Mouse (Mus musculus): ENCODE measurements around the gene Vmp1. TPM values are rescaled to one million over a fixed set of nuclear protein-coding genes. Genes with fewer than 3 reads are reported as not detected.

Gene Vmp1
- polyA plus RNA-seq, 1 experiment: 157 TPM

GRCm38 (mm10) chr11:86545556-86545955, 138.1 kb downstream of the Vmp1 start:
- peaks cover 23% of the 10 kb centered on the region for H3K36me3 ChIP-seq (ENCODE audit: control insufficient read depth, insufficient read depth)
- H3K4me3 ChIP-seq (ENCODE audit: insufficient read depth, poor library complexity, severe bottlenecking): peak overlapping the region; percentile 97
- peak overlapping the region; percentile 76 for H3ac ChIP-seq (ENCODE audit: control insufficient read depth, insufficient read length, low read depth)
- no peaks in the 10 kb centered on the region for H3K27me3 ChIP-seq (ENCODE audit: control insufficient read depth, insufficient read depth, insufficient read length)
- TF ChIP-seq USF1 (IDR thresholded peaks at IDR 0.05; ENCODE audit: low read depth) (no peak), MYOG (IDR thresholded peaks at IDR 0.05; ENCODE audit: control insufficient read depth, extremely low read depth, insufficient read length) (no peak), CTCF (IDR thresholded peaks at IDR 0.05; ENCODE audit: control insufficient read depth, insufficient read depth, insufficient read length) (no peak), FOSL1 (IDR thresholded peaks at IDR 0.05; ENCODE audit: insufficient read depth, low read length, poor library complexity, severe bottlenecking) (no peak), MAX (IDR thresholded peaks at IDR 0.05) (no peak), MYOD1 (IDR thresholded peaks at IDR 0.05; ENCODE audit: control insufficient read depth, insufficient read length, low read depth) (no peak), CEBPB (IDR thresholded peaks at IDR 0.05; ENCODE audit: low read depth) (no peak)
- peaks cover 55% of the 10 kb centered on the region for H3K79me2 ChIP-seq (ENCODE audit: control insufficient read depth, insufficient read depth)
- H3K79me3 ChIP-seq (ENCODE audit: low read depth): peaks cover 41% of the 10 kb centered on the region

- Histone ChIP-seq H3K27me3 (ENCODE audit: control insufficient read depth, insufficient read depth, insufficient read length) (no peaks in the 10 kb centered on the region), H3K36me3 (ENCODE audit: control insufficient read depth, insufficient read depth) (peaks cover 19% of the 10 kb centered on the region), H3K79me3 (ENCODE audit: low read depth) (peaks cover 49% of the 10 kb centered on the region), H3K79me2 (ENCODE audit: control insufficient read depth, insufficient read depth) (peaks cover 63% of the 10 kb centered on the region), H3K4me3 (ENCODE audit: insufficient read depth, poor library complexity, severe bottlenecking) (peak within 1 kb of the TSS; percentile 97), H3ac (ENCODE audit: control insufficient read depth, insufficient read length, low read depth) (peak within 1 kb of the TSS; percentile 82)
- TF ChIP-seq MYOG (IDR thresholded peaks at IDR 0.05; ENCODE audit: control insufficient read depth, extremely low read depth, insufficient read length): no peak
- TF ChIP-seq CEBPB (IDR thresholded peaks at IDR 0.05; ENCODE audit: low read depth): no peak
- TF ChIP-seq CTCF (IDR thresholded peaks at IDR 0.05; ENCODE audit: control insufficient read depth, insufficient read depth, insufficient read length): no peak
- no peak for TF ChIP-seq USF1 (IDR thresholded peaks at IDR 0.05; ENCODE audit: low read depth)
Measured at GRCm38 (mm10) chr11:86544639-86545299, 138.9 kb downstream of the Vmp1 start, which contains the start of the genes Rps6kb1 and Tubd1. Gene Rps6kb1 (minus strand): TSS chr11:86544805. Gene Tubd1 (plus strand): TSS chr11:86544991.

GRCm38 (mm10) chr11:86543960-86544638, 139.5 kb downstream of the Vmp1 start:
- Histone ChIP-seq H3K27me3 (ENCODE audit: control insufficient read depth, insufficient read depth, insufficient read length) (no peaks in the 10 kb centered on the region), H3K79me3 (ENCODE audit: low read depth) (peaks cover 55% of the 10 kb centered on the region), H3K79me2 (ENCODE audit: control insufficient read depth, insufficient read depth) (peaks cover 70% of the 10 kb centered on the region), H3ac (ENCODE audit: control insufficient read depth, insufficient read length, low read depth) (peak overlapping the region; percentile 82), H3K4me3 (ENCODE audit: insufficient read depth, poor library complexity, severe bottlenecking) (peak overlapping the region; percentile 97), H3K36me3 (ENCODE audit: control insufficient read depth, insufficient read depth) (peaks cover 16% of the 10 kb centered on the region)
- no peak for TF ChIP-seq MYOG (IDR thresholded peaks at IDR 0.05; ENCODE audit: control insufficient read depth, extremely low read depth, insufficient read length)
- no peak for TF ChIP-seq MAX (IDR thresholded peaks at IDR 0.05)
- TF ChIP-seq USF1 (IDR thresholded peaks at IDR 0.05; ENCODE audit: low read depth): no peak
- TF ChIP-seq FOSL1 (IDR thresholded peaks at IDR 0.05; ENCODE audit: insufficient read depth, low read length, poor library complexity, severe bottlenecking): no peak
- TF ChIP-seq CTCF (IDR thresholded peaks at IDR 0.05; ENCODE audit: control insufficient read depth, insufficient read depth, insufficient read length): no peak
- no peak for TF ChIP-seq MYOD1 (IDR thresholded peaks at IDR 0.05; ENCODE audit: control insufficient read depth, insufficient read length, low read depth)
- no peak for TF ChIP-seq CEBPB (IDR thresholded peaks at IDR 0.05; ENCODE audit: low read depth)

GRCm38 (mm10) chr11:86542851-86543250, 140.8 kb downstream of the Vmp1 start:
- H3K79me2 ChIP-seq (ENCODE audit: control insufficient read depth, insufficient read depth): peaks cover 82% of the 10 kb centered on the region
- H3ac ChIP-seq (ENCODE audit: control insufficient read depth, insufficient read length, low read depth): no peak overlapping the region
- no peak for TF ChIP-seq CEBPB (IDR thresholded peaks at IDR 0.05; ENCODE audit: low read depth)
- no peak for TF ChIP-seq MYOG (IDR thresholded peaks at IDR 0.05; ENCODE audit: control insufficient read depth, extremely low read depth, insufficient read length)
- no peak overlapping the region for H3K4me3 ChIP-seq (ENCODE audit: insufficient read depth, poor library complexity, severe bottlenecking)
- no peaks in the 10 kb centered on the region for H3K27me3 ChIP-seq (ENCODE audit: control insufficient read depth, insufficient read depth, insufficient read length)
- H3K36me3 ChIP-seq (ENCODE audit: control insufficient read depth, insufficient read depth): peaks cover 17% of the 10 kb centered on the region
- peaks cover 65% of the 10 kb centered on the region for H3K79me3 ChIP-seq (ENCODE audit: low read depth)

GRCm38 (mm10) chr11:86540476-86540845, 143.2 kb downstream of the Vmp1 start:
- H3ac ChIP-seq (ENCODE audit: control insufficient read depth, insufficient read length, low read depth): no peak overlapping the region
- TF ChIP-seq MAX (IDR thresholded peaks at IDR 0.05): no peak
- no peak for TF ChIP-seq USF1 (IDR thresholded peaks at IDR 0.05; ENCODE audit: low read depth)
- no peak for TF ChIP-seq FOSL1 (IDR thresholded peaks at IDR 0.05; ENCODE audit: insufficient read depth, low read length, poor library complexity, severe bottlenecking)
- TF ChIP-seq MYOD1 (IDR thresholded peaks at IDR 0.05; ENCODE audit: control insufficient read depth, insufficient read length, low read depth): no peak
- TF ChIP-seq MYOG (IDR thresholded peaks at IDR 0.05; ENCODE audit: control insufficient read depth, extremely low read depth, insufficient read length): no peak
- no peak for TF ChIP-seq CTCF (IDR thresholded peaks at IDR 0.05; ENCODE audit: control insufficient read depth, insufficient read depth, insufficient read length)
- no peak for TF ChIP-seq CEBPB (IDR thresholded peaks at IDR 0.05; ENCODE audit: low read depth)
- peaks cover 26% of the 10 kb centered on the region for H3K36me3 ChIP-seq (ENCODE audit: control insufficient read depth, insufficient read depth)
- H3K79me2 ChIP-seq (ENCODE audit: control insufficient read depth, insufficient read depth): peaks cover 93% of the 10 kb centered on the region
- no peak overlapping the region for H3K4me3 ChIP-seq (ENCODE audit: insufficient read depth, poor library complexity, severe bottlenecking)
- H3K79me3 ChIP-seq (ENCODE audit: low read depth): peaks cover 83% of the 10 kb centered on the region
- no peaks in the 10 kb centered on the region for H3K27me3 ChIP-seq (ENCODE audit: control insufficient read depth, insufficient read depth, insufficient read length)

Measured in C2C12 (cell line).